Mouse (Mus musculus): ENCODE data around the gene Chd9. TPM values are rescaled to one million over a fixed set of nuclear protein-coding genes. Genes with fewer than 3 reads are reported as not detected.
A peak's percentile ranks its signal among the peaks of the same experiment; 100 is the strongest.
"Not testable (repeated sequence)": the region's sequence is repeated elsewhere in the genome, so short reads cannot be mapped to it uniquely, and the experiment has no call there.

The Chd9 gene
- polyA plus RNA-seq, 1 experiment from 2014 or later, result 103 TPM

- Histone ChIP-seq H3K9ac (peak overlapping the region; percentile 42), H3K27ac (peak overlapping the region; percentile 89), H3K4me1 (replicated peaks; ENCODE audit: control insufficient read depth, insufficient read depth, low read length) (peaks cover 28% of the 10 kb centered on the region), H3K4me2 (replicated peaks) (peak overlapping the region; percentile 66), H3K36me3 (replicated peaks; ENCODE audit: control insufficient read depth, insufficient read depth) (no peaks in the 10 kb centered on the region), H3K27me3 (ENCODE audit: control insufficient read depth, insufficient read depth, low read length) (no peaks in the 10 kb centered on the region), H3K4me3 (replicated peaks; ENCODE audit: low read length) (peak overlapping the region; percentile 28), H3K9me3 (ENCODE audit: control insufficient read depth, low read length) (no peaks in the 10 kb centered on the region)
- ATAC-seq (ENCODE audit: low FRiP score), result peak; percentile 70
- WGBS, result 1% methylated on average over 24 of the region's 24 CpGs
- DNase-seq (ENCODE audit: low spot score), result no peak
Measured at GRCm38 (mm10) chr8:90876722-90877429, 48.7 kb downstream of the Chd9 start.

GRCm38 (mm10) chr8:90877430-90877975 is 49.4 kb downstream of the Chd9 start:
- Histone ChIP-seq H3K36me3 (replicated peaks; ENCODE audit: control insufficient read depth, insufficient read depth) (no peaks in the 10 kb centered on the region), H3K27ac (peak overlapping the region; percentile 89), H3K27me3 (ENCODE audit: control insufficient read depth, insufficient read depth, low read length) (no peaks in the 10 kb centered on the region), H3K4me1 (replicated peaks; ENCODE audit: control insufficient read depth, insufficient read depth, low read length) (peaks cover 27% of the 10 kb centered on the region), H3K9me3 (ENCODE audit: control insufficient read depth, low read length) (no peaks in the 10 kb centered on the region), H3K9ac (peak overlapping the region; percentile 42), H3K4me3 (replicated peaks; ENCODE audit: low read length) (peak overlapping the region; percentile 28), H3K4me2 (replicated peaks) (peak overlapping the region; percentile 66)
- ATAC-seq (ENCODE audit: low FRiP score) (peak; percentile 43; the same call in 1 of the 2 replicates), DNase-seq (ENCODE audit: low spot score) (peak; percentile 59)
- WGBS, result 1% methylated on average over 11 of the region's 11 CpGs

GRCm38 (mm10) chr8:90878551-90878950 is 50.4 kb downstream of the Chd9 start:
- Histone ChIP-seq H3K4me2 (replicated peaks) (no peak overlapping the region), H3K9me3 (ENCODE audit: control insufficient read depth, low read length) (no peaks in the 10 kb centered on the region), H3K27ac (no peak overlapping the region), H3K4me3 (replicated peaks; ENCODE audit: low read length) (no peak overlapping the region), H3K4me1 (replicated peaks; ENCODE audit: control insufficient read depth, insufficient read depth, low read length) (peaks cover 27% of the 10 kb centered on the region), H3K9ac (no peak overlapping the region), H3K27me3 (ENCODE audit: control insufficient read depth, insufficient read depth, low read length) (no peaks in the 10 kb centered on the region), H3K36me3 (replicated peaks; ENCODE audit: control insufficient read depth, insufficient read depth) (no peaks in the 10 kb centered on the region)
- WGBS, result 72% methylated on average over 6 of the region's 6 CpGs
- no peak for DNase-seq (ENCODE audit: low spot score)
- ATAC-seq (ENCODE audit: low FRiP score), result no peak

GRCm38 (mm10) chr8:90880041-90880440 is 51.9 kb downstream of the Chd9 start:
- no peak overlapping the region for H3K4me2 ChIP-seq (replicated peaks)
- H3K27me3 ChIP-seq (ENCODE audit: control insufficient read depth, insufficient read depth, low read length), result no peaks in the 10 kb centered on the region
- no peak overlapping the region for H3K27ac ChIP-seq
- WGBS, result 79% methylated on average over 4 of the region's 4 CpGs
- no peak overlapping the region for H3K4me3 ChIP-seq (replicated peaks; ENCODE audit: low read length)
- H3K9me3 ChIP-seq (ENCODE audit: control insufficient read depth, low read length), result no peaks in the 10 kb centered on the region
- H3K4me1 ChIP-seq (replicated peaks; ENCODE audit: control insufficient read depth, insufficient read depth, low read length), result peaks cover 27% of the 10 kb centered on the region
- H3K9ac ChIP-seq, result no peak overlapping the region
- ATAC-seq (ENCODE audit: low FRiP score), result no peak
- H3K36me3 ChIP-seq (replicated peaks; ENCODE audit: control insufficient read depth, insufficient read depth), result no peaks in the 10 kb centered on the region
- no peak for DNase-seq (ENCODE audit: low spot score)

DNA sequence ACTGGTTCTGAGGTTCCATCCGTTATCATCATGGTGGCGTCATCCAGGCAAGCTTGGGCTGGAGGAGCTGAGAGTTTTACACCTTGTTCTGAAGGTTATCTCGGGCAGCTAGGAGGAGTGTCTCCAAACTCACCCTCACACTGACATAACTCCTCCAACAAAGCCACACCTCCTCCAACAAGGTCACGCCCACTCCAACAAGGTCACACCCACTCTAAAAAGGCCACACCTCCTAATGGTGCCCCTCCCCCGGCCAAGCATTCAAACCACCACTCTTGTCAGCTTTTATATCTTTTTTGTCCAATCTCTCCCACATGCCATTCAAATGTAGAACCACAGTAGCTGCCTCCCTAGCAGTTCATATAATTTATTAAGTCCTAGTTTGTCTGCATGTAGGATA is 53.0 kb downstream of the Chd9 start:
- 90% methylated on average over 5 of the region's 5 CpGs for WGBS
- Histone ChIP-seq H3K4me3 (replicated peaks; ENCODE audit: low read length) (no peak overlapping the region), H3K4me2 (replicated peaks) (no peak overlapping the region), H3K27me3 (ENCODE audit: control insufficient read depth, insufficient read depth, low read length) (no peaks in the 10 kb centered on the region), H3K9ac (no peak overlapping the region), H3K27ac (no peak overlapping the region), H3K4me1 (replicated peaks; ENCODE audit: control insufficient read depth, insufficient read depth, low read length) (peaks cover 21% of the 10 kb centered on the region), H3K36me3 (replicated peaks; ENCODE audit: control insufficient read depth, insufficient read depth) (no peaks in the 10 kb centered on the region), H3K9me3 (ENCODE audit: control insufficient read depth, low read length) (no peaks in the 10 kb centered on the region)
- no peak for ATAC-seq (ENCODE audit: low FRiP score)
- DNase-seq (ENCODE audit: low spot score), result no peak

DNA sequence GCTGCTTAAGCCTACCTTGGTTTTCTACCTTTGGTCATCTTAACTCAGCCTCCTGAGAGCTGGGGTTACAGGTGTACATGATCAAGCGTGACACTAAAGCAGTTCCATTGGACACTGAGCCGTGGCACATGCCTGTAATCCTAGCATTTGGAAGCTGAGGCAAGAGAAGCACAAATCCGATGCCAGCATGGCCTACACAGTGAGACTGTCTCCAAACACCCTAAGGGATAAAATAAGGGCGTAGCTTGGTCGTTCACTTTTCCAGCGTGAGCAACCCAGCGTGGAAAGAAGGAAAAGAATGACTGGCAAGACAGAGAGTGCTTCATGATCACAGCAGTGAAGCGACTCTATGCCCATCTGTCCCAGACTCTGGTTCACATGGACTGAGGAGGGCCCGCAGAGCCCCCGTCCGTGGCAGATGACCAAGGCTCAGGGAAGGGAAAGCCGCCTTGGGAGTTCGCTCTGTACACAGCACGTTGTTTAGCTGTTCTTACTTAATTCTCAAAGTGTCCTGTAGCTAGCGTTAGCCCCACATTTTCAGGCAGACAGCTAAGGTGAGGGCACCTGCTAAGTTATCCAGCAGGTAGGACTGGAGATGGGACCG is 54.0 kb downstream of the Chd9 start:
- Histone ChIP-seq H3K27ac (no peak overlapping the region), H3K27me3 (ENCODE audit: control insufficient read depth, insufficient read depth, low read length) (no peaks in the 10 kb centered on the region), H3K4me2 (replicated peaks) (no peak overlapping the region), H3K36me3 (replicated peaks; ENCODE audit: control insufficient read depth, insufficient read depth) (no peaks in the 10 kb centered on the region), H3K9me3 (ENCODE audit: control insufficient read depth, low read length) (no peaks in the 10 kb centered on the region), H3K9ac (no peak overlapping the region), H3K4me1 (replicated peaks; ENCODE audit: control insufficient read depth, insufficient read depth, low read length) (peaks cover 11% of the 10 kb centered on the region), H3K4me3 (replicated peaks; ENCODE audit: low read length) (no peak overlapping the region)
- ATAC-seq (ENCODE audit: low FRiP score) (no peak), DNase-seq (ENCODE audit: low spot score) (no peak)
- 78% methylated on average over 16 of the region's 16 CpGs for WGBS

GRCm38 (mm10) chr8:90885671-90886368 is 57.7 kb downstream of the Chd9 start:
- no peak for DNase-seq (ENCODE audit: low spot score)
- Histone ChIP-seq H3K9ac (no peak overlapping the region), H3K9me3 (ENCODE audit: control insufficient read depth, low read length) (no peaks in the 10 kb centered on the region), H3K4me1 (replicated peaks; ENCODE audit: control insufficient read depth, insufficient read depth, low read length) (no peaks in the 10 kb centered on the region), H3K4me2 (replicated peaks) (peak overlapping the region; percentile 24; the same call in 1 of the 2 replicates), H3K4me3 (replicated peaks; ENCODE audit: low read length) (no peak overlapping the region), H3K27ac (no peak overlapping the region), H3K27me3 (ENCODE audit: control insufficient read depth, insufficient read depth, low read length) (no peaks in the 10 kb centered on the region), H3K36me3 (replicated peaks; ENCODE audit: control insufficient read depth, insufficient read depth) (no peaks in the 10 kb centered on the region)
- ATAC-seq (ENCODE audit: low FRiP score), result no peak
- 71% methylated on average over 2 of the region's 2 CpGs for WGBS

DNA sequence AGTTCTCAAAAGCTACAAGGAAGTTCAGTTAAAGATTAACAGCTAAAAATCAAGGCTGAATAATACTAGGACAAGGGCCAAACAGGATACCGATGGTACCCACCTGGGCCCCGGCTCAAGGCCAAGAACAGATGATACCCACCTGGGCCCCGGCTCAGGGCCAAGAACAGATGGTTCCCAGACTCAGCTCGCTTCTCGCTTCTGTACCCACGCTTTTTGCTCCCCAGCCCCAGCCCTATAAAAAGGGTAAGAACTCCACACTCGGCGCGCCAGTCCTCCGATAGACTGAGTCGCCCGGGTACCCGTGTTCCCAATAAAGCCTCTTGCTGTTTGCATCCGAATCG is 58.2 kb downstream of the Chd9 start:
- not testable (repeated sequence) for H3K36me3 ChIP-seq (replicated peaks; ENCODE audit: control insufficient read depth, insufficient read depth); H3K27me3 ChIP-seq (ENCODE audit: control insufficient read depth, insufficient read depth, low read length); DNase-seq (ENCODE audit: low spot score); H3K9me3 ChIP-seq (ENCODE audit: control insufficient read depth, low read length); H3K9ac ChIP-seq; H3K4me1 ChIP-seq (replicated peaks; ENCODE audit: control insufficient read depth, insufficient read depth, low read length); H3K27ac ChIP-seq; H3K4me3 ChIP-seq (replicated peaks; ENCODE audit: low read length); H3K4me2 ChIP-seq (replicated peaks); ATAC-seq (ENCODE audit: low FRiP score)
- no CpG with 5 or more reads among the region's 15 CpGs for WGBS

GRCm38 (mm10) chr8:90887328-90887727 is 59.2 kb downstream of the Chd9 start:
- Histone ChIP-seq H3K4me3 (replicated peaks; ENCODE audit: low read length) (peak overlapping the region; percentile 26), H3K4me2 (replicated peaks) (peak overlapping the region; percentile 30; the same call in 1 of the 2 replicates)
- no CpG with 5 or more reads among the region's 20 CpGs for WGBS
- not testable (repeated sequence) for H3K9ac ChIP-seq; H3K27ac ChIP-seq; H3K36me3 ChIP-seq (replicated peaks; ENCODE audit: control insufficient read depth, insufficient read depth); ATAC-seq (ENCODE audit: low FRiP score); H3K9me3 ChIP-seq (ENCODE audit: control insufficient read depth, low read length); H3K4me1 ChIP-seq (replicated peaks; ENCODE audit: control insufficient read depth, insufficient read depth, low read length); H3K27me3 ChIP-seq (ENCODE audit: control insufficient read depth, insufficient read depth, low read length); DNase-seq (ENCODE audit: low spot score)
